In genomic region chr11:11414188-11414587, GRCm38 (mm10) we compare ENCODE assay signal across 24 mouse cellular contexts. TPM values are rescaled to one million over a fixed set of nuclear protein-coding genes. Genes with fewer than 3 reads are reported as not detected.
DNase-seq lines count a peak whose midpoint lies in the region; ATAC-seq and TF ChIP-seq lines count a peak whose summit lies in the region.
"Had no signal": no experiment of that assay in that cellular context is flagged by ENCODE, and none has a peak within 500 bp of the region (broad histone marks: within the 10 kb centered on the region; RNA-seq: fewer than 3 reads in every experiment).

No protein-coding gene starts in this region.

- no peaks in the 10 kb centered on the region for H3K36me3 ChIP-seq in CH12.LX (replicated peaks in 1 of 2; ENCODE audit: control insufficient read depth in 1 of 2, insufficient read depth in 1 of 2, low read length in 1 of 2)
- H3K36me3 ChIP-seq in MEL (ENCODE audit: control insufficient read depth in 1 of 2, insufficient read depth in 2 of 2, low read length in 2 of 2): peaks cover 0 to 9% of the 10 kb centered on the region in 2 experiments; a peak in 2 of 4 replicates
- H3K36me3 ChIP-seq: G1E had no signal

- H3K9me3 ChIP-seq in CH12.LX (replicated peaks; ENCODE audit: low read length): no peaks in the 10 kb centered on the region
- H3K9me3 ChIP-seq in MEL (replicated peaks; ENCODE audit: insufficient read depth, low read length): no peaks in the 10 kb centered on the region
- H3K9me3 ChIP-seq: G1E had no signal

- H3K9ac ChIP-seq in CH12.LX (ENCODE audit: insufficient read depth, low read depth): no peak overlapping the region
- no peak overlapping the region for H3K9ac ChIP-seq in MEL (ENCODE audit: control insufficient read depth, low read depth, low read length, poor library complexity, severe bottlenecking)

- H3K27me3 ChIP-seq in CH12.LX (replicated peaks) (no peaks in the 10 kb centered on the region), MEL (ENCODE audit: control insufficient read depth in 1 of 2, insufficient read depth in 2 of 2, low read length in 2 of 2) (no peaks in the 10 kb centered on the region)

- TF ChIP-seq CTCF in CH12.LX (conservative IDR thresholded peaks at IDR 0.05 in 1 of 2, IDR thresholded peaks at IDR 0.05 in 1 of 2; ENCODE audit: low read depth in 2 of 2, low read length in 2 of 2): no peak
- TF ChIP-seq CTCF in MEL (IDR thresholded peaks at IDR 0.05 in 2 of 3, conservative IDR thresholded peaks at IDR 0.05 in 1 of 3; ENCODE audit: control insufficient read depth in 1 of 3, insufficient read depth in 1 of 3, low read depth in 2 of 3, low read length in 3 of 3, poor library complexity in 1 of 3, severe bottlenecking in 1 of 3): no peak

- 0 out of 2 replicates have a peak overlapping the region, but pooled peaks have one; percentile 1 for H3K4me2 ChIP-seq in CH12.LX (ENCODE audit: insufficient read depth, low read depth, poor library complexity, severe bottlenecking)

- TF ChIP-seq EP300 in CH12.LX (IDR thresholded peaks at IDR 0.05; ENCODE audit: low read length): no peak
- TF ChIP-seq EP300 in MEL (IDR thresholded peaks at IDR 0.05; ENCODE audit: low read depth in 1 of 2, low read length in 2 of 2): no peak

- no peak overlapping the region for H3K4me3 ChIP-seq in CH12.LX (replicated peaks in 1 of 3; ENCODE audit: low read depth in 2 of 3, low read length in 2 of 3, poor library complexity in 1 of 3)
- H3K4me3 ChIP-seq in MEL (ENCODE audit: control insufficient read depth in 1 of 2, insufficient read depth in 1 of 2, low read depth in 2 of 2, low read length in 2 of 2): no peak overlapping the region

- in situ Hi-C loops in CH12.LX (cut with MboI; ENCODE audit: low pct_ligation_motif_present, low pct_unique_long_range_greater_than_20kb, low sequenced_read_pairs): no loop called here

- dilution Hi-C loops in CH12.LX (cut with MboI; ENCODE audit: extremely low pct_ligation_motif_present, extremely low pct_unique_long_range_greater_than_20kb, low sequenced_read_pairs): no loop called here

- DNase-seq in CH12.LX (ENCODE audit: extremely low read depth): peak; percentile 6
- DNase-seq in MEL (ENCODE audit: low read depth, low spot score): peak; percentile 36
- peak; percentile 2 for DNase-seq in forelimb bud, embryonic 11.5 days (ENCODE audit: low read depth, low spot score)
- no peak for DNase-seq in thymus, postnatal 0 days (ENCODE audit: low spot score)
- no peak for DNase-seq in cerebellum, postnatal 10 days
- DNase-seq: adrenal gland, adult 2 months; adrenal gland, adult 8-10 months; adrenal gland, postnatal 10 days; adrenal gland, postnatal 14 days; adrenal gland, postnatal 25 days; adrenal gland, postnatal 36 days; B cell, adult 2 months; cerebellum, adult 11 months; cerebellum, adult 11-12 months; cerebellum, adult 18-20 months; cerebellum, adult 2 months; cerebellum, adult 8-10 months; cerebellum, adult 9-10 months had no signal

- no peaks in the 10 kb centered on the region for H3K79me2 ChIP-seq in CH12.LX (replicated peaks; ENCODE audit: control insufficient read depth, extremely low read depth, insufficient read depth, poor library complexity, severe bottlenecking)
- H3K79me2 ChIP-seq in MEL (ENCODE audit: control insufficient read depth, insufficient read depth, low read length, poor library complexity): no peaks in the 10 kb centered on the region

- H3K4me1 ChIP-seq in CH12.LX (ENCODE audit: control insufficient read depth in 1 of 2, insufficient read depth in 2 of 2): peaks cover 2 to 8% of the 10 kb centered on the region in 2 experiments; a peak in 2 of 4 replicates
- peaks cover 6 to 12% of the 10 kb centered on the region in 2 experiments; a peak in 3 of 4 replicates for H3K4me1 ChIP-seq in MEL (ENCODE audit: control insufficient read depth in 1 of 2, insufficient read depth in 2 of 2, low read length in 2 of 2)

- no peak for ATAC-seq in cerebellum, adult (ENCODE audit: insufficient number of reproducible peaks, low FRiP score, low TSS enrichment)
- ATAC-seq: activated CD4-positive, CD25-positive, alpha-beta regulatory T cell, adult 4 months; CD4-positive, CD25-positive, alpha-beta regulatory T cell, adult 4 months; Patski had no signal

- TF ChIP-seq POLR2A in CH12.LX (IDR thresholded peaks at IDR 0.05; ENCODE audit: low read depth, low read length) (no peak), MEL (IDR thresholded peaks at IDR 0.05; ENCODE audit: control insufficient read depth in 1 of 2, insufficient read depth in 1 of 2, low read depth in 1 of 2, low read length in 2 of 2, poor library complexity in 1 of 2) (no peak)

- TF ChIP-seq RAD21 in CH12.LX (IDR thresholded peaks at IDR 0.05; ENCODE audit: low read depth, low read length): no peak
- TF ChIP-seq RAD21 in MEL (IDR thresholded peaks at IDR 0.05; ENCODE audit: low read depth, low read length): no peak

- H3K27ac ChIP-seq in CH12.LX (ENCODE audit: insufficient read depth, low read depth) (no peak overlapping the region), MEL (ENCODE audit: control insufficient read depth, low read depth, low read length) (no peak overlapping the region)

TF ChIP-seq in CH12.LX, 34 proteins besides CTCF, POLR2A, EP300 and RAD21:
- TF ChIP-seq UBTF (IDR thresholded peaks at IDR 0.05; ENCODE audit: low read depth, low read length): no peak
- 0 out of 2 replicates have a peak, but pooled peaks have one; percentile 67 for TF ChIP-seq MEF2A (IDR thresholded peaks at IDR 0.05; ENCODE audit: borderline replicate concordance, low read depth, low read length)
- TF ChIP-seq CHD1 (IDR thresholded peaks at IDR 0.05; ENCODE audit: low read depth, low read length): peak; percentile 85

TF ChIP-seq in MEL, 35 proteins besides CTCF, POLR2A, EP300 and RAD21:
- TF ChIP-seq MEF2A (IDR thresholded peaks at IDR 0.05; ENCODE audit: extremely low read depth, insufficient replicate concordance, low read depth, low read length, poor library complexity, severe bottlenecking): no peak
- TF ChIP-seq RCOR1 (IDR thresholded peaks at IDR 0.05; ENCODE audit: low read depth, low read length): 0 out of 2 replicates have a peak, but pooled peaks have one; percentile 46

RNA-seq across cellular contexts. Expression of gene Spata48, which starts 47.7 kb away (rescaled TPM):
- total RNA-seq in CH12.LX (2012; rRNA removed): 0.42 and 1.5 TPM in 2 replicates
- total RNA-seq in CH12.LX (2014; rRNA removed): 0.22 and 0.51 TPM in 2 replicates
- 0.35 and 0.44 TPM in 2 replicates for polyA plus RNA-seq in CH12.LX (2012; ENCODE audit: insufficient read length, low read depth)
- 0.15 and 0.29 TPM in 2 replicates for total RNA-seq in MEL (2012; rRNA removed)
- 1 to 10 TPM in 1 of 2 experiments, not detected in 1; 1.1 TPM for polyA plus RNA-seq in MEL (2012; ENCODE audit: insufficient read depth in 1 of 2, insufficient read length in 2 of 2, low read depth in 1 of 2, low replicate concordance in 2 of 2, missing spikeins in 1 of 2)
- 5.1 and 5.9 TPM in 2 replicates for polyA plus RNA-seq in thymus, postnatal 0 days (2015; fragmentation: Nextera tagmentation; extraction: Ambion mirVana)
- polyA plus RNA-seq: C2C12, Patski had no signal

RNA-seq across cellular contexts. Expression of gene Zpbp, which starts 48.0 kb away (rescaled TPM):
- 0.34 TPM in 2 replicates for total RNA-seq in CH12.LX (2012; rRNA removed)
- total RNA-seq in CH12.LX (2014; rRNA removed): 0.62 and 0.66 TPM in 2 replicates
- polyA plus RNA-seq in CH12.LX (2012; ENCODE audit: insufficient read length, low read depth): 0.25 and 0.50 TPM in 2 replicates
- total RNA-seq in MEL (2012; rRNA removed): 0.39 and 0.42 TPM in 2 replicates
- under 1 TPM in 1 of 2 experiments, not detected in 1; 0.47 TPM for polyA plus RNA-seq in MEL (2012; ENCODE audit: insufficient read depth in 1 of 2, insufficient read length in 2 of 2, low read depth in 1 of 2, low replicate concordance in 2 of 2, missing spikeins in 1 of 2)
- 1.5 and 1.6 TPM in 2 replicates for polyA plus RNA-seq in thymus, postnatal 0 days (2015; fragmentation: Nextera tagmentation; extraction: Ambion mirVana)
- polyA plus RNA-seq: C2C12 had no signal

Comparison
In these comparisons a context has a peak if more than half of its experiments do, and no peak if none do; other contexts are left out.
1. DNase-seq: peak in CH12.LX (single experiment), MEL (single experiment) and forelimb bud, embryonic 11.5 days (single experiment); none in thymus, postnatal 0 days (single experiment) and cerebellum, postnatal 10 days (0 of 2).
2. Of the 35 proteins assayed by ChIP-seq in both MEL and CH12.LX: peak only in MEL: RCOR1; only in CH12.LX: CHD1 and MEF2A; in both: none; in neither: 32.